Mouse (Mus musculus): ENCODE measurements around the gene Pfkfb2.
"Not testable (repeated sequence)": the region's sequence is repeated elsewhere in the genome, so short reads cannot be mapped to it uniquely, and the experiment has no call there.

The Pfkfb2 gene

GRCm38 (mm10) chr1:130717291-130717871 lies 11.7 kb downstream of the Pfkfb2 start, which contains the start of gene Yod1:
Gene Yod1 (plus strand): TSS chr1:130717327.
- CTCF ChIA-PET: interaction anchor here in 1 of 4 experiments (0.5 kb wide), 1 partner anchor 341 kb away, joined by 3 read pairs; no protein-coding TSS in a partner anchor

DNA sequence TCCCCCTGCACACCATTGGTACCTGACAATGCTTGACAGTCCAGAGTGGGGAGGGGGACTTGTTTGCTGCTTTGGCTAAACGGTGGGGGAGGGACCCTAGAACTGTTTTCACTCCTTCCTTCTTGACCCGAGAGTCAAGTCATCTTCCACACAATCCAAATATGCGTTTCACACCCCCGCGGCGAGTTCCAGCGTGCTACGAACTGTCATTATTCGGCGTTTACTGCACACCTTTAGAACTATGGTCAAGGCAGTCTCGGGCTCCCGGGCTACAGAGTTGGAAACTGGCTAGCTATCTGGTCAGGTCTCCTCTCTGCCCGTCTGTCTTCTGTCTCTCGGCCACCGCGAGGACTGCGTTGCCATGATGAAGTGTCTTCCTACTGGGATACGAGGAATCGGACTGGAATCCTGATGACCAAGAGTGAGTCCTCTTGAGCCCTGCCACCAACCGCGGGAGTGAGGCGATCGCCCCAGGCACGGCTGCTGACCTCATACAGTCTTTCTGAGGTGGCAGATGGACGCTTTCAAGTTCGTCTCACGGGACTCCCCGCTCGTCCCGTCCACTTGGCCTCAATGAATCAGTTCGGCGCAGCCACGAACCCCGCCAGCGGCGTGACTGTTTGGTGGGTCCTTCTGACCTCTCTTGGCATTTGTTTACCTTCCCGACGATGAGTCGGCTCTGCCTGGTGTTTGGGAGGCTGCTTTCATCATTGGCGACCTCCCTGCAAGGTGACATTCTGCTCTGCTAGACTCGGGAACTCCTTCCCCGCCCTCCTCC lies 12.4 kb downstream of the Pfkfb2 start:
- CTCF ChIA-PET: no interaction called here
- POLR2A ChIA-PET: interaction anchor here in 3 of 4 experiments (1.0 to 6.2 kb wide), 24 partner anchors 10 to 811 kb away, joined by 3 to 87 read pairs (median 6); partner anchors contain the start of genes AA986860 (in 3 of the 3), Cd55 (in 1 of the 3), Fam72a (in 1 of the 3) and Il10 (in 1 of the 3)

More at GRCm38 (mm10) chr1:130717291-130717871, 11.7 kb downstream of the Pfkfb2 start, which contains the start of gene Yod1:
- POLR2A ChIA-PET: interaction anchor here in 3 of 4 experiments (0.6 to 6.2 kb wide), 17 partner anchors 10 to 1240 kb away, joined by 3 to 87 read pairs (median 4); partner anchors contain the start of genes AA986860 (in 3 of the 3), Cd55 (in 1 of the 3) and Pfkfb2 (in 1 of the 3)

DNA sequence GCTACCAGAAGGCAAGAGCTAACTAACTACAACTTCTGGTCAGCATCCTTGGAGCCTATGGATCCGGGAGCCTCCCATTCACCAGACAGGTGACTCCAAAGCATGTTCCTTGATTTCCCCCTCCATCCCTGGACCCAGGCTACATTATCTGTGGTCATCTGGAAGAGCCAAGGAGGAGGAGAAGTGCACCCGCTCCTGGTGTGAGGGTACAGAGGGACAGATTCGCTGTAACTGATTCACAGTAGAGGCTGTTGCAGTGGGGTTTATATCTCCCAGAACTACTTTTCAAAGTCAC lies 12.9 kb downstream of the Pfkfb2 start:
- CTCF ChIA-PET: interaction anchor here in 1 of 4 experiments (1.3 to 1.4 kb wide), 3 partner anchors 16 to 530 kb away, joined by 3 to 7 read pairs (median 3); partner anchors contain the start of gene AA986860

GRCm38 (mm10) chr1:130715561-130716217 lies 13.4 kb downstream of the Pfkfb2 start, which contains the start of gene Gm29427:
Gene Gm29427 (minus strand): TSS chr1:130715799.
- POLR2A ChIA-PET: interaction anchor here in 3 of 4 experiments (0.6 to 6.2 kb wide), 43 partner anchors 8 to 812 kb away, joined by 3 to 87 read pairs (median 5); partner anchors contain the start of genes AA986860 (in 3 of the 3), Cd55 (in 2 of the 3), Fam72a (in 2 of the 3) and Srgap2 (in 2 of the 3)
- CTCF ChIA-PET: interaction anchor here in 3 of 4 experiments (0.7 to 1.4 kb wide), 5 partner anchors 16 to 530 kb away, joined by 3 to 7 read pairs (median 3); partner anchors contain the start of gene AA986860 (in 1 of the 3)

More for the DNA sequence above, 12.9 kb downstream of the Pfkfb2 start:
- POLR2A ChIA-PET: interaction anchor here in 3 of 4 experiments (0.7 to 6.2 kb wide), 36 partner anchors 8 to 812 kb away, joined by 3 to 87 read pairs (median 5); partner anchors contain the start of genes AA986860 (in 2 of the 3), Fam72a (in 2 of the 3), Srgap2 (in 2 of the 3) and Cd55 (in 1 of the 3)

GRCm38 (mm10) chr1:130714046-130714445 lies 15.0 kb downstream of the Pfkfb2 start:
- ChIA-PET POLR2A (interaction anchor here in 2 of 4 experiments (1.9 to 6.2 kb wide), 2 partner anchors 17 to 31 kb away, joined by 8 to 87 read pairs; partner anchors contain the start of genes AA986860 (in 1 of the 2) and Pfkfb2 (in 1 of the 2)), CTCF (no interaction called here)

GRCm38 (mm10) chr1:130710283-130711080 lies 18.6 kb downstream of the Pfkfb2 start:
- ChIA-PET CTCF (interaction anchor here in 1 of 4 experiments (0.6 kb wide), 1 partner anchor 19 kb away, joined by 3 read pairs; no protein-coding TSS in a partner anchor), POLR2A (interaction anchor here in 3 of 4 experiments (0.6 to 2.7 kb wide), 10 partner anchors 8 to 64 kb away, joined by 3 to 11 read pairs (median 4); partner anchors contain the start of gene AA986860 (in 2 of the 3))

DNA sequence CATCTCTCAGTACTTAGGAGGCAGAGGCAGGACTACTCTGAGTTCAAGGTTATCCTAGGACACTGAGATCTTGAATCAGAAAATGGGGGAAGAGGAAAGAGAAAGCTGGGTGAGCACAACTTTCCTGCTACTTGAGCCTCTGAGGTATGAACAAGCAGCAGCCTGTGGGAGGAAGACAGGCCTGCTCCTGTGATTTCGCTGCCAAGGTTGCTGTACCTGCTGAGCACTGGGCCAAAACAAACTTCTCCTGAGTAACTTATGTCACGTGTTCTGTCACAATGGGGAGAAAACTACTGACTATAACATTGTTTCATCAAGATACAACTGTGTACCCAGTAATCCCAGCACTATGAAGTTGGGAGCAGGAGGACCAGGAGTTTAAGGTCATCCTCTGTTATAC lies 25.4 kb downstream of the Pfkfb2 start:
- POLR2A ChIA-PET: no interaction called here
- CTCF ChIA-PET: no interaction called here

DNA sequence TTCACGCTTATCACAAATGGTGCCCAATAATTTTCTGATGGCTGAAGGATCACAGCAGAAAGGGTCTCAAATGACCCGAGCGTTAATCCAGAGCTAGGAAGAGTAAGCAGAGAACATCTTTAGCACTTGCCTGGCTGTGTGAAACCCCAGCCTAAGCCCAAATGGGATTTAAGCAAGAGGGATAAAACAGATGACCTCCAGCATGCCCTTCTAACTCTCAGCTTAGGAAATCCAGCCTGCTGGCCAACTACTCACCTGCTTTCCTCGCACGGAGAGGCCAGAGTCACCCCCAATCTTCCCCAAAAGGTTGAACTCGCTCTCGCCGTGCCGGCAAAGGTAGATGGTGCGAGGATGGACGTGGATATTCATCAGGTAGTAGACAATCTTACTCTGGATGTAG lies 27.1 kb downstream of the Pfkfb2 start:
- POLR2A ChIA-PET: interaction anchor here in 1 of 4 experiments (1.6 kb wide), 1 partner anchor 8 kb away, joined by 5 read pairs; no protein-coding TSS in a partner anchor
- CTCF ChIA-PET: interaction anchor here in 1 of 4 experiments (0.6 kb wide), 1 partner anchor 191 kb away, joined by 4 read pairs; no protein-coding TSS in a partner anchor

DNA sequence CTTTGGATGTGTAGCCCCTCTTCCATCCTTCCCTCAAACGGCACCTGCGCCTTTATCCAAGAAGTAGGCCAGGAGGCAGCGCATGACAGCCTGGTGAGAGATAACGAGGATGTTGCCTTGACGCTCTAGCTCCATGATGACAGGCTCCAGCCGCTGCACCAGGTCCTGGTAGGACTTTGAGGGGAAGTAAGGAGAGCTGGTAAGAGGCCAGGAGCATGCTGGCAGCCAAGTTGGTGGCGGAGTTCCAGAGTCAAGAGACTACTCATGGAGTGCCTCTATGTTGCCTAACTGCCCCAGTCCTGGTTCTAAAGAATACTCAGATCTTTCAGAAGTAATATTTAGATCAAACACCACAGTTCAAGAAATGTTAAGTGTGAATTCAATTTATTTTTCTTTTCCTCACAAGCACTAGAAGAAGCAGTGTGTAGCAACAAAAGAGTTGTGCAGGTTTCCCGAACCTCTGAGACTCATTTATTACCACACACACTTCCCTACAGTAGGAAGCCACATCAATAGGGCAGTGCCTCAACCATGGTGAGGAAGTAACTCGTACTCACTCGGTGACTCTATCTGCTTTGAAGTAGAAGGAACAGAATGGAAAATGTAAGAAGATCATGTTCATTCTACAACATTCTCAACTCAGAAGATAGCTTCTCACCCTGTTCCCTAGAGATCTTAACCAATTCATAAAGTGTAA lies 29.0 kb downstream of the Pfkfb2 start:
- POLR2A ChIA-PET: interaction anchor here in 2 of 4 experiments (0.6 to 2.7 kb wide), 4 partner anchors 9 to 16 kb away, joined by 3 to 10 read pairs (median 6); partner anchors contain the start of gene Gm29427 (in 1 of the 2)
- CTCF ChIA-PET: interaction anchor here in 1 of 4 experiments (0.7 kb wide), 1 partner anchor 169 kb away, joined by 3 read pairs; no protein-coding TSS in a partner anchor

DNA sequence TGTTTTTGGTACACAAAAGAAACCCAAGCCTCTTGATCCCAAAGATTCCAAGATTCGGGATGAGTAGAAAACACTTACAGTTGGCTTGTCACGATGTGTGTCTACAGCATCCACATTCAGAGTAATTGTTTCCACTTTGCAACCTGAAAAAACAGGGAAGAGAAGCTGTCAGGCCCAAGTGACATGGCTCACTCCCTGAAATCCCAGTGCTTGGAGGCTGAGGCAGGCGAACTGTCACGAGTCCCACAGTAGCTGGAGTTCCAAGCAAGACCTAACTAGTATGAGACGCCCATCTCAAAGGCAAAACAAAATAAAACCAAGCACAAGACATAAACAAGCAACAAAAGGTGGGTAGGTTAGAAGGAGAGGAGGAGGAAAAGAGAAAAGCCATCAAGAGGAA lies 30.5 kb downstream of the Pfkfb2 start:
- POLR2A ChIA-PET: interaction anchor here in 2 of 4 experiments (1.0 to 2.7 kb wide), 3 partner anchors 10 to 17 kb away, joined by 3 to 10 read pairs (median 8); partner anchors contain the start of gene Gm29427 (in 1 of the 2)
- CTCF ChIA-PET: no interaction called here

GRCm38 (mm10) chr1:130683905-130684304 lies 45.1 kb downstream of the Pfkfb2 start:
- POLR2A ChIA-PET: no interaction called here
- CTCF ChIA-PET: interaction anchor here in 2 of 4 experiments (0.5 to 0.7 kb wide), 2 partner anchors 50 to 104 kb away, joined by 3 read pairs; no protein-coding TSS in a partner anchor

DNA sequence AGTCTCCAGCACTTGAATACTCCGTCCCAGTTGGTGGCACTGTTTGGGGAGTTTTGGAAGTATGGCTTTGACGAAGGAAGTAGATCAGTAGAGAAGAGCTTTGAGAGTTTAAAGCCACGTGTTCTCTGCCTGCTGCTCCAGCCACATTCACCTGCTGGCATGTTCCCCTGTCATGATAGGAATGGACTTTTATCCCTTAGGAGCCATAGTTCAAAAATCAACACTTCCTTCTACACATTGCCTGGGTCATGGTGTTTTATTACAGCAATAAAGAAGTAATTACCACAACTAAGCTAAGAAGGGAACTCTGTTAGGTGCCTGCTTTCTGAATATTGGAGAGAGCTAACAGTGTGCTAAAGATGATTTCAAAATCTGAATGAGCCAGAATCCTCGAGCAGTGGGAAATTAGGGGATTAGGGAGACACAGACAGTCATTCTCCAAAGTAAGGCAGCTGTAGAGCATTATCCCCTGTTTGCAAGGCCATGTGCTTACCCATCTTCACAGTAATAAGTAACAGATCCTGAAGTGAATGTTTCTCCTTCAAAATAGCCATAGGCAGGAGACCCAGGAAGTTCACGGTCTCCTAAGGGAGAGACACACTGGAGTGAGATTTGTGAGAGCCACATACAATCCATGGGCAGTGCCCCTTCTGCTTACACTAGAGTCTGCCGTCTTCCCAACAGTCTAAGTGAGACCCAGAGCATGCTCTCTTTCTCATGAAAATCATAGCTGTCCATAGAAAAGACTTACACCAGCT lies 47.2 kb downstream of the Pfkfb2 start:
- CTCF ChIA-PET: interaction anchor here in 1 of 4 experiments (0.6 kb wide), 1 partner anchor 60 kb away, joined by 4 read pairs; no protein-coding TSS in a partner anchor
- POLR2A ChIA-PET: interaction anchor here in 1 of 4 experiments (0.6 kb wide), 1 partner anchor 49 kb away, joined by 3 read pairs; no protein-coding TSS in a partner anchor

DNA sequence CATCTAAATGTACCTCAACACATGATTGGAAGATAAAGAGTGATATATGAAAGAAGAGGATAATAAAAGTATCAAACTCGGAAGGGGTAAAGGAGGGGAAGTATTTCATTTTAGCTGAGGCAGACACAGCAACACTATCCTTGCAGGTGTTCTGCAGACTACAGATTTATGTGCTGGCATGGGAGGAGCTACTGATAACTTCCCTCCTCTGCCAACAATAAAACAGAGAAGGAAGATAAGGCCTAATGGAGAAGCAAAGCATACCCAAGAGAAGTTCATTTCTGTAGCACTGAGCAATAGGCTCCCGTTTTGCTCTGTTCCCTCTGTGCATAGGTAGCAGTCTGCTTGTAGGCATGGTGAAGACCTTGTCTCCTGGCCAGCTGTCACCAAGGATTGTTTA lies 48.0 kb downstream of the Pfkfb2 start:
- ChIA-PET POLR2A (no interaction called here), CTCF (interaction anchor here in 1 of 4 experiments (0.6 kb wide), 1 partner anchor 61 kb away, joined by 4 read pairs; no protein-coding TSS in a partner anchor)

DNA sequence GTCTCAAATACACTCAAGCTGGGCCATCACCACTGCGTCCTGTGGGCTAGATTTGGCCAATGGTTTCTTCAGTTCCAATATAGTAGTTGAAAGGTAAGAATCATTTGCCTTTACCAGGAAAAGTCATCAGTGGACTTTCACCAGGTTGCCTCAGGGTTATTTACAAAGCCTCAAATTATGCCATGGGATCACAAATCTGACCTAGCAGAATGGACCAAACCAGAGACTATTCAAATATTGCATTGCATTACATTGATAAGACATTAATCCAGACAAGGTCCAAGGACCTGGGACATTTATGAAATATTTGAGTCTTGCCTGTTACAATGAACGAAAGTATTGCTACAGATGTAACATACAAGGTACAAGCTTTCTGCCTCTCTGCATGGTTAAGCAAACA lies 50.5 kb downstream of the Pfkfb2 start:
- POLR2A ChIA-PET: no interaction called here
- CTCF ChIA-PET: no interaction called here

DNA sequence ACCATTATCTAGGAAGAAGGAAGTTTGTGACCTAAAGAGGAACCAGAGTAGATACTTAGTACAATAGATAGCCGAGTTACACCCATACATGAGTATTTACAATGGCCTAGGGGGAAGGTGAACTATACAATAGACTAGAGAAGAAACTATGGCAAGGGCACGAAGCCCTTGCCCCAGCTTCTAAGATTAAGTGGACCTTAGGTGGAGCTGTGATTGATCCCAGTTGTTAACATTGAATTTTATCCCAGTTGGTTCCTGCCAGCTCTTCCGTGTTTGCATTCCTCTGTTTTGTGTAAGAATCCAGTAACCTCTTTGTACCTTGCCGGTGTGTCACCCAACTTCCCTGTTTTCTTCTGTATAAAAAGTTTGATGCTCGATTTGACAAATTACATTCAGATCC lies 65.5 kb downstream of the Pfkfb2 start:
- POLR2A ChIA-PET, CTCF ChIA-PET: not testable (repeated sequence)

GRCm38 (mm10) chr1:130661454-130661853 lies 67.6 kb downstream of the Pfkfb2 start, which contains the start of gene C4bp:
Gene C4bp (minus strand): TSS chr1:130661632.
- ChIA-PET POLR2A (no interaction called here), CTCF (no interaction called here)
